Mouse (Mus musculus): Measurements from ENCODE around the gene Olig3.

The Olig3 gene

GRCm38 (mm10) chr10:19396485-19397137, 40.3 kb downstream of the Olig3 start:
- H3K4me3 ChIP-seq (replicated peaks; ENCODE audit: low read length): no peak overlapping the region
- no peak for TF ChIP-seq NANOG (IDR thresholded peaks at IDR 0.05; ENCODE audit: borderline replicate concordance, low read length)
- no peak for TF ChIP-seq POU5F1 (IDR thresholded peaks at IDR 0.05; ENCODE audit: borderline replicate concordance, low read length)
- TF ChIP-seq CTCF (conservative IDR thresholded peaks at IDR 0.05; ENCODE audit: low read length): no peak
- peaks cover 18% of the 10 kb centered on the region for H3K27me3 ChIP-seq (ENCODE audit: insufficient read depth, low read length)
- H3K9me3 ChIP-seq (ENCODE audit: low read length): no peaks in the 10 kb centered on the region
- H3K4me1 ChIP-seq (replicated peaks; ENCODE audit: low read depth, low read length): no peaks in the 10 kb centered on the region
- H3K36me3 ChIP-seq (ENCODE audit: insufficient read depth, low read length): no peaks in the 10 kb centered on the region

- H3K36me3 ChIP-seq (ENCODE audit: insufficient read depth, low read length): no peaks in the 10 kb centered on the region
- TF ChIP-seq CTCF (conservative IDR thresholded peaks at IDR 0.05; ENCODE audit: low read length) (no peak), POU5F1 (IDR thresholded peaks at IDR 0.05; ENCODE audit: borderline replicate concordance, low read length) (no peak), NANOG (IDR thresholded peaks at IDR 0.05; ENCODE audit: borderline replicate concordance, low read length) (no peak)
These were observed 41.1 kb downstream of the Olig3 start for GRCm38 (mm10) chr10:19397396-19397795.

GRCm38 (mm10) chr10:19401136-19401535, 44.8 kb downstream of the Olig3 start:
- no peak for TF ChIP-seq CTCF (conservative IDR thresholded peaks at IDR 0.05; ENCODE audit: low read length)
- TF ChIP-seq NANOG (IDR thresholded peaks at IDR 0.05; ENCODE audit: borderline replicate concordance, low read length): no peak
- TF ChIP-seq POU5F1 (IDR thresholded peaks at IDR 0.05; ENCODE audit: borderline replicate concordance, low read length): no peak
- H3K36me3 ChIP-seq (ENCODE audit: insufficient read depth, low read length): no peaks in the 10 kb centered on the region
- H3K4me3 ChIP-seq (replicated peaks; ENCODE audit: low read length): no peak overlapping the region
- H3K27me3 ChIP-seq (ENCODE audit: insufficient read depth, low read length): peaks cover 14% of the 10 kb centered on the region
- peaks cover 25% of the 10 kb centered on the region for H3K4me1 ChIP-seq (replicated peaks; ENCODE audit: low read depth, low read length)
- no peaks in the 10 kb centered on the region for H3K9me3 ChIP-seq (ENCODE audit: low read length)

More at GRCm38 (mm10) chr10:19397396-19397795, 41.1 kb downstream of the Olig3 start:
- H3K4me3 ChIP-seq (replicated peaks; ENCODE audit: low read length): no peak overlapping the region
- peaks cover under 1% of the 10 kb centered on the region for H3K4me1 ChIP-seq (replicated peaks; ENCODE audit: low read depth, low read length)
- no peaks in the 10 kb centered on the region for H3K9me3 ChIP-seq (ENCODE audit: low read length)
- H3K27me3 ChIP-seq (ENCODE audit: insufficient read depth, low read length): peaks cover 18% of the 10 kb centered on the region

GRCm38 (mm10) chr10:19404401-19404800, 48.1 kb downstream of the Olig3 start:
- peaks cover 4% of the 10 kb centered on the region; the same call in 1 of the 2 replicates for H3K27me3 ChIP-seq (ENCODE audit: insufficient read depth, low read length)
- peaks cover 25% of the 10 kb centered on the region for H3K4me1 ChIP-seq (replicated peaks; ENCODE audit: low read depth, low read length)
- no peaks in the 10 kb centered on the region for H3K9me3 ChIP-seq (ENCODE audit: low read length)
- no peaks in the 10 kb centered on the region for H3K36me3 ChIP-seq (ENCODE audit: insufficient read depth, low read length)
- TF ChIP-seq POU5F1 (IDR thresholded peaks at IDR 0.05; ENCODE audit: borderline replicate concordance, low read length) (peak; percentile 81; the same call in 1 of the 2 replicates), NANOG (IDR thresholded peaks at IDR 0.05; ENCODE audit: borderline replicate concordance, low read length) (peak; percentile 69; the same call in 1 of the 2 replicates), CTCF (conservative IDR thresholded peaks at IDR 0.05; ENCODE audit: low read length) (no peak)
- H3K4me3 ChIP-seq (replicated peaks; ENCODE audit: low read length): no peak overlapping the region

GRCm38 (mm10) chr10:19405959-19406358, 49.6 kb downstream of the Olig3 start:
- Histone ChIP-seq H3K4me1 (replicated peaks; ENCODE audit: low read depth, low read length) (peaks cover 25% of the 10 kb centered on the region), H3K36me3 (ENCODE audit: insufficient read depth, low read length) (no peaks in the 10 kb centered on the region), H3K4me3 (replicated peaks; ENCODE audit: low read length) (no peak overlapping the region)

GRCm38 (mm10) chr10:19407168-19407567, 50.8 kb downstream of the Olig3 start:
- TF ChIP-seq CTCF (conservative IDR thresholded peaks at IDR 0.05; ENCODE audit: low read length) (no peak), NANOG (IDR thresholded peaks at IDR 0.05; ENCODE audit: borderline replicate concordance, low read length) (peak; percentile 74; the same call in 1 of the 2 replicates)
- Histone ChIP-seq H3K9me3 (ENCODE audit: low read length) (no peaks in the 10 kb centered on the region), H3K4me3 (replicated peaks; ENCODE audit: low read length) (no peak overlapping the region), H3K27me3 (ENCODE audit: insufficient read depth, low read length) (0 out of 2 replicates have a peak, but pooled peaks cover 2% of the 10 kb centered on the region), H3K4me1 (replicated peaks; ENCODE audit: low read depth, low read length) (peaks cover 25% of the 10 kb centered on the region), H3K36me3 (ENCODE audit: insufficient read depth, low read length) (no peaks in the 10 kb centered on the region)

More at GRCm38 (mm10) chr10:19405959-19406358, 49.6 kb downstream of the Olig3 start:
- TF ChIP-seq CTCF (conservative IDR thresholded peaks at IDR 0.05; ENCODE audit: low read length): no peak
- no peak for TF ChIP-seq NANOG (IDR thresholded peaks at IDR 0.05; ENCODE audit: borderline replicate concordance, low read length)
- TF ChIP-seq POU5F1 (IDR thresholded peaks at IDR 0.05; ENCODE audit: borderline replicate concordance, low read length): no peak
- Histone ChIP-seq H3K27me3 (ENCODE audit: insufficient read depth, low read length) (0 out of 2 replicates have a peak, but pooled peaks cover 3% of the 10 kb centered on the region), H3K9me3 (ENCODE audit: low read length) (no peaks in the 10 kb centered on the region)
